Comparison of ENCODE assay signal across 22 mouse cellular contexts in the genomic region with DNA sequence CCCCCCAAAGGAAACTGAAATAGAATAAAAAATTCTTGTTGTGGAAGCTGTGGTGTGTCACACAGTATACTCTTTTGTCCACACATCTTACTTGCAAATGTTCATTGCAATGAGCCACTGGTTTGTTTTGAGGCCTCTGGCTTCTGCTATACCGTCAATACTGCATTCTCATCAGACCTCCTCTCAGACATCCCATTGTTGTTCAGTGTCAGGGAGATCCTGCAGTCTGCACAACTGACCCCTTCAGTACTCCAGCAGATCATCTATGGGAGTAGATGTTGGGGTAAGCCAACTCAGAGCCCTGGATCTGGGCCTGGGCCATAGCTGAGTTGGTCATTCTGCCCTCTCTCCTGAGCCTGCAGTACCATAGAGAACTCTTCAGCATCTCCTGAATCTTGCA.
A peak's percentile ranks its signal among the peaks of the same experiment; 100 is the strongest.
DNase-seq lines count a peak whose midpoint lies in the region; ATAC-seq and TF ChIP-seq lines count a peak whose summit lies in the region.
"Had no signal": no experiment of that assay in that cellular context is flagged by ENCODE, and none has a peak within 500 bp of the region (broad histone marks: within the 10 kb centered on the region; RNA-seq: fewer than 3 reads in every experiment).

No protein-coding gene starts in this region.

- ATAC-seq in frontal cortex, adult (ENCODE audit: low TSS enrichment) = peak; percentile 66
- ATAC-seq: activated CD4-positive, CD25-positive, alpha-beta regulatory T cell, adult 4 months; CD4-positive, CD25-positive, alpha-beta regulatory T cell, adult 4 months; forebrain, embryonic 16.5 days; Patski had no signal

- peaks cover 43% of the 10 kb centered on the region for H3K4me1 ChIP-seq in limb, embryonic 10.5 days

- no peak for DNase-seq in frontal cortex, postnatal 10 days (ENCODE audit: low spot score in 2 of 2)
- no peak for DNase-seq in layer of hippocampus, adult 2 months (ENCODE audit: low spot score in 2 of 2)
- no peak for DNase-seq in layer of hippocampus, adult 18-20 months (ENCODE audit: low spot score in 2 of 2)
- no peak for DNase-seq in limb, embryonic 10.5 days (ENCODE audit: low spot score)
- no peak for DNase-seq in left cerebral cortex, postnatal 10 days (ENCODE audit: extremely low spot score in 1 of 2, low spot score in 2 of 2)
- DNase-seq in gastrocnemius, postnatal 10 days = no peak
- DNase-seq: adrenal gland, postnatal 14 days; B cell, adult 2 months; cerebellum, adult 18-20 months; cerebellum, adult 9-11 months; gastrocnemius, adult 2 months; gastrocnemius, postnatal 36 days; heart, adult 18-20 months; heart, postnatal 36 days had no signal

- no peaks in the 10 kb centered on the region for H3K9me3 ChIP-seq in limb, embryonic 10.5 days (replicated peaks)
- H3K9me3 ChIP-seq: embryonic facial prominence, embryonic 12.5 days; heart, embryonic 12.5 days; hindbrain, embryonic 15.5 days had no signal

- H3K36me3 ChIP-seq in limb, embryonic 10.5 days = no peaks in the 10 kb centered on the region
- H3K36me3 ChIP-seq: embryonic facial prominence, embryonic 12.5 days; heart, embryonic 12.5 days; hindbrain, embryonic 15.5 days had no signal

- no peaks in the 10 kb centered on the region for H3K27me3 ChIP-seq in limb, embryonic 10.5 days (ENCODE audit: low read depth, poor library complexity, severe bottlenecking)
- H3K27me3 ChIP-seq: embryonic facial prominence, embryonic 12.5 days; heart, embryonic 12.5 days; Patski had no signal

- H3K27ac ChIP-seq in layer of hippocampus, adult 2 months = peak overlapping the region; percentile 57; the same call in 1 of the 2 replicates
- peak overlapping the region; percentile 88 for H3K27ac ChIP-seq in limb, embryonic 10.5 days
- H3K27ac ChIP-seq: embryonic facial prominence, embryonic 12.5 days; gastrocnemius, adult 2 months; hindbrain, embryonic 15.5 days had no signal

- H3K4me3 ChIP-seq in layer of hippocampus, adult 2 months = no peak overlapping the region
- peak overlapping the region; percentile 21; the same call in 1 of the 2 replicates for H3K4me3 ChIP-seq in limb, embryonic 10.5 days
- H3K4me3 ChIP-seq: embryonic facial prominence, embryonic 12.5 days; gastrocnemius, adult 2 months; heart, embryonic 12.5 days; hindbrain, embryonic 15.5 days had no signal

- WGBS in limb, embryonic 10.5 days = 63% methylated on average over 1 of the region's 1 CpGs

- intact Hi-C loops in left cerebral cortex, postnatal 10 days (cut with DNase I) = no loop called here

- TF ChIP-seq CTCF in layer of hippocampus, adult 2 months (conservative IDR thresholded peaks at IDR 0.05) = no peak
